Mouse (Mus musculus): Measurements from ENCODE around the gene Sumf1. TPM values are rescaled to one million over a fixed set of nuclear protein-coding genes. Genes with fewer than 3 reads are reported as not detected.

Gene Sumf1
- polyA plus RNA-seq, 1 experiment from 2014 or later: 12.2 TPM

DNA sequence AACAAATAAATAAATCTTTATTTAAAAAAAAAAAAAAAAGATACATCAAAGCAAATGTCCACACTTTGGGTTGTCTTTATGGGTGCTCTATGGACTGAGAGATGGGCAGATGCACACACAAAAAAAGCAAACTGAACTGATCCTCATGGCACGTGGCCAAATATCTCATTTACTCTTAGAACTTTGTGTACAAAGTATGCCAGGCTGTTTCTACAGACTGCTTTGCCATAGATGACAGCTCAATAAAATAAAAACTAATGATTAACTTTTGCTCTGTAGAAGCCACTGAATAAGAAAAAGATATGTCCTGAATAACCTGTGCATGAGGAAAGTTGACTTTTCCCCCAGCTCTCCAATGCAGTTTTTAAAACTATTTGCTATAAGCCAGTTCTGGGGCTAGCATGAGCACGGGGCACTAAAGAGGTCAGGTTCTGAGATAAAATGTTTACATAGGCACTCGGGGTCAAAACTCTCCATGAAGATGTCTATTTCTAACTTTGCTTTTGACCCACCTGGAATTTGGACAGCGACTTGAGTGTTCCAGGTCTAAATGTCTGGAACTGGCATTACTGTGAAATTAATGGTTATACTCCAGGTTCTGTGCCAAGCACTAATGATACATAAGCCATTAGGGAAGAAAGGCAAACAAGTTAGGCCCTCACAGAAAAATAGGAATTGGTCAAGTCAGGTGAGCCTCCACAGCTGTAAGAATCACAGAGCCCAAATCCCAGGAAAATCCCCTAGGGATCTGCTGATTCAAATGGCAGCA, 44.5 kb downstream of the Sumf1 start:
- Histone ChIP-seq H3K27me3 (replicated peaks; ENCODE audit: low read depth, poor library complexity, severe bottlenecking) (no peaks in the 10 kb centered on the region), H3K36me3 (replicated peaks) (peaks cover 13% of the 10 kb centered on the region), H3K4me3 (no peak overlapping the region), H3K9me3 (no peaks in the 10 kb centered on the region), H3K4me1 (no peaks in the 10 kb centered on the region), H3K27ac (replicated peaks) (no peak overlapping the region)
- 91% methylated on average over 4 of the region's 4 CpGs for WGBS
- DNase-seq (ENCODE audit: low spot score): no peak

DNA sequence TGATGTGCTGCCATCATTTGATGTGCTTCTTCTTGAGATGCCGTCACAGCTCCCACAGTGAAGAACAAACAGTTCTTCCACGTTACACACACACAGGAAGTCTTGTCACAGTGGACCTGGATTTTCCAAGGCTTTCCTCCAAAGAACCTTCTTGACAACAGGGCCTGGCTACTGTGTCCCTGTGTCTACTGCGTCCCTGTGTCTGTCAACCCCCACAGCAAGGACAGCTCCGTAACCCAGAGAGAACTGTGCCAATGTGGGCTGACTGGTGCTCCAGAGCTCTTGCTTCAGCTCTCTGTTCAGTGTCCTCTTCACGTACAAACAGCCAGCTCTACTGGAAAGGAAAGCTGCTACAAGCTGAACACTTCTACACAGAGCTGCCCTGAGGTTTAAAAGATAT, 48.4 kb downstream of the Sumf1 start:
- Histone ChIP-seq H3K4me1 (no peaks in the 10 kb centered on the region), H3K27me3 (replicated peaks; ENCODE audit: low read depth, poor library complexity, severe bottlenecking) (no peaks in the 10 kb centered on the region), H3K27ac (replicated peaks) (no peak overlapping the region), H3K36me3 (replicated peaks) (peaks cover 4% of the 10 kb centered on the region; the same call in 1 of the 2 replicates), H3K9me3 (no peaks in the 10 kb centered on the region), H3K4me3 (no peak overlapping the region)
- DNase-seq (ENCODE audit: low spot score): no peak
- WGBS: 92% methylated on average over 5 of the region's 5 CpGs

DNA sequence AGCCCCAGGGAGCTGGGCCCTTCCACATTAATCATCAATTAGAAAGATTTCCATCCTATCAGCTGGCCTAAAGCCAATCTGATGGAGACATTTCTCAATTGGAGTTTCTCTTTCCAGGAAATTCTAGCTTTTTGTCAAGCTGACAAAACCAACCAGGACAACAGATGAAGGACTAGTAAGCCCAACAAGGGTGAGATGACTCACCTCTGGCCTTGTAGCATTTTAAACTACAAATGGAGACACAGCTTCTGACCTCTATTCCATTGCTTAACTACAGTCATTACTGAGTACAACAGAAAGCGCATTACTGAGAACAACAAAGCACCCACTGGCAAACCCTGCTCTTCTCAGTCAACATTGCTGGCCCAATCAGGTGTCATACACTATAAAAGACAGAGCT, 49.1 kb downstream of the Sumf1 start:
- H3K9me3 ChIP-seq: no peaks in the 10 kb centered on the region
- no peak overlapping the region for H3K27ac ChIP-seq (replicated peaks)
- 90% methylated on average over 1 of the region's 1 CpGs for WGBS
- H3K27me3 ChIP-seq (replicated peaks; ENCODE audit: low read depth, poor library complexity, severe bottlenecking): no peaks in the 10 kb centered on the region
- DNase-seq (ENCODE audit: low spot score): no peak
- H3K4me1 ChIP-seq: no peaks in the 10 kb centered on the region
- H3K4me3 ChIP-seq: no peak overlapping the region
- H3K36me3 ChIP-seq (replicated peaks): no peaks in the 10 kb centered on the region; the same call in 1 of the 2 replicates

DNA sequence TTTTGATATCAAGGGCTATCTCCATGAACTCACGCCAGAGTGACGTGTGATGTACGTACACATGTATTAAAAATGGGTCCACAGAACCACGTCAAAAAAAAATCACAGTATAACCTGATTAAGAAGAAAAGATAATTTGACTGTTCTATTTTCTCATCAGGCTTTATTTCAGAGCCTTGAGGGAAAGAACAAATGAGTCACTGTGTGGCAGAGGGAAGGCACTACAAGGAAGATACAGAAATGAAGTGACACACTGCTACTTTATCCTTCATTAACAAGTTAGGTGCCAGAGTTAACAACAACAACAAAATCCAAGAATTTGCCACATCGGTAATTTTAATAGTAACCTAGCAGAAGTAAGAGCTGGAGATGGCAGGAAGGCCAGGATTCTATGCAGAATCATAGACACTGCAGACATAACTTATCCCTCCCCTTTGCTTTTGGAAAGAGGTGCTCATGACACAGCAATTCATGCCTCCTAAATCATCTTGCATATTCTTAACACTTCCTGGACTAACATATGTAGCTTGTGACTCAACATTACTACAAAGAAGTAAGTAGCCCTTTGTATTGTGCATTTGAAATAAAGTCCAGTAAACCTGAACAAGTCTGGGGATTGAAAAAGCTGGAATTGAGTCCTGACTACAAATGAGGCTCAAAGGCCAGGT, 53.0 kb downstream of the Sumf1 start:
- no peak for DNase-seq (ENCODE audit: low spot score)
- no peaks in the 10 kb centered on the region for H3K27me3 ChIP-seq (replicated peaks; ENCODE audit: low read depth, poor library complexity, severe bottlenecking)
- no peak overlapping the region for H3K4me3 ChIP-seq
- H3K27ac ChIP-seq (replicated peaks): no peak overlapping the region
- WGBS: 92% methylated on average over 5 of the region's 5 CpGs
- H3K36me3 ChIP-seq (replicated peaks): no peaks in the 10 kb centered on the region
- no peaks in the 10 kb centered on the region for H3K9me3 ChIP-seq
- no peaks in the 10 kb centered on the region for H3K4me1 ChIP-seq

DNA sequence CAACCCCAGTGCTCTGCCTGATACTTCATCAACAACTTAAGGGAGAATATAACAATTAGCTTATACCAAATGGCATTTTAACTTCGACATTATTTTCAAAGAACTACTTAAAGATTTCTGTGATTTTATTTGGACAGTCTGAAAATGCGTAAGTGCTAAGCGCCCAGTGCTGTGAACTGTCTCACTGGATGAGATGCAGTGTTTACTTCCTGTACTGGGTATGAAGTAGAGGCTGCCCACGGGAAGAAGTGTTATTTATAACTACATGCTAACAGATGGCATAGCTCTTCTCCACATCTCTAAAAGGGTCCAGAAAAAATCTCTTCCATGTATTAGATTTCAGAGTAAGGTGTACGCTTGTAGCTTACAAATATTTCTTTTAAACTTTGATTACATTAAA, 54.7 kb downstream of the Sumf1 start:
- 88% methylated on average over 5 of the region's 5 CpGs for WGBS
- H3K4me1 ChIP-seq: no peaks in the 10 kb centered on the region
- H3K9me3 ChIP-seq: no peaks in the 10 kb centered on the region
- H3K27me3 ChIP-seq (replicated peaks; ENCODE audit: low read depth, poor library complexity, severe bottlenecking): no peaks in the 10 kb centered on the region
- no peak overlapping the region for H3K4me3 ChIP-seq
- no peak for DNase-seq (ENCODE audit: low spot score)
- no peak overlapping the region for H3K27ac ChIP-seq (replicated peaks)
- no peaks in the 10 kb centered on the region for H3K36me3 ChIP-seq (replicated peaks)

DNA sequence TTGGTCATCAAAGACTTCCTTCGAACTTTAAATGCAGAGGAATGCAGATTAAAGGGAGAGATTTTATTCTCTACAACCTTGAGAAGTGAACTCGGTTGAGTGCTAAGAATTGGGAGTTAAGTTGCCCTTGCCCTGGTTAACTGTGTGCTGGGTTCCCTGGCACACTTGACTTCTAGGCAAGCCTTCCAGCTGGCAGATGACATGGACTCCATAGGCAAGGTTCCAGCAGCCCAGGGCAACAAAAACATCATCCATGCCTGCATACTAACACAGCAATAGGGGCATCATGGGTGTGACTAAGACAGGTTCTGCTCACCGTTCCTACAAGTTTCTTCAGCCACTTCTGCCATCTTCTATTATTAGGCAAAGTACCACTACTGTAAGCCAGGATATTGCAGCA, 58.8 kb downstream of the Sumf1 start:
- Histone ChIP-seq H3K27ac (replicated peaks) (no peak overlapping the region), H3K4me1 (no peaks in the 10 kb centered on the region)
- WGBS: 90% methylated on average over 3 of the region's 3 CpGs

DNA sequence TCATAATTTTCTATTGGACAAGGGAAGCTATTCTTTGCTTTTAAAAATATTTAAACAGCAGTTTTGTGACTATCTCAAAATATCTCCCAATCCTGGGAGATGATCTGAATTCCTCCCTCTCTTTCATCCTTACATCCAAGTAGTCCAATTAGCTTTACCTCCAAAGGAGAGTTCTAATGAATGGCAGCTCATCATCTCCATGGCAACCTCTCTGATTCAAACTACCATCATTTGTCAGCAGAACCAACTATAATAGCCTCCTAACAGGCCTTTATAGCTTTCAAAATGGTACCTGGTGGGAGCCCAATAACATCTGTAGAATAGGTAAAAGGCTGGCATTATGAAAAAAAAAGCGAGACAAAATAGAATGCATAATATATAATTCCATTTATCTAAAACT, 59.9 kb downstream of the Sumf1 start:
- H3K4me1 ChIP-seq: no peaks in the 10 kb centered on the region
- 87% methylated on average over 1 of the region's 1 CpGs for WGBS
- no peaks in the 10 kb centered on the region for H3K36me3 ChIP-seq (replicated peaks)
- DNase-seq (ENCODE audit: low spot score): no peak
- H3K27me3 ChIP-seq (replicated peaks; ENCODE audit: low read depth, poor library complexity, severe bottlenecking): no peaks in the 10 kb centered on the region
- H3K4me3 ChIP-seq: no peak overlapping the region
- H3K27ac ChIP-seq (replicated peaks): no peak overlapping the region
- H3K9me3 ChIP-seq: no peaks in the 10 kb centered on the region

More for the DNA sequence above, 58.8 kb downstream of the Sumf1 start:
- no peaks in the 10 kb centered on the region for H3K27me3 ChIP-seq (replicated peaks; ENCODE audit: low read depth, poor library complexity, severe bottlenecking)
- no peaks in the 10 kb centered on the region for H3K36me3 ChIP-seq (replicated peaks)
- H3K4me3 ChIP-seq: no peak overlapping the region
- H3K9me3 ChIP-seq: no peaks in the 10 kb centered on the region
- DNase-seq (ENCODE audit: low spot score): no peak

DNA sequence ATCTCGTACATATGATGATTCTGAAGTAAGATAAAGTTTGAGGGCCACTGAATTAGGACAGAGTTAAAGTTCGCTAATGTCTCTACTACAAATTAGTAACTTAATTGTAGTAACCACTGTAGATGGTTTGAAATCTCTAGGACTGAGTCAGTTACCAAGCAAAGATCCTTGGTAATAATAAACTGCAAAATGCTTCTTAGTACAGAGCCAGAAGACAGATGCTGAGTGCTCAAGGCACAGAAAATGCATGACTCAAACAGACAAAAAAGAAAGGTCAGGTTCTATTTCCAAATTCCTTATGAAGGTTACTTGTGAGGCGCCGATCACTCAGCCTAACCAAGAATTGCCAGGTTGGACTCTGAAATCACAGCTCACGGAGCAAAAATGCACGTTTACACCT, 67.5 kb downstream of the Sumf1 start:
- DNase-seq (ENCODE audit: low spot score): no peak
- WGBS: 93% methylated on average over 6 of the region's 6 CpGs
- Histone ChIP-seq H3K9me3 (no peaks in the 10 kb centered on the region), H3K4me3 (no peak overlapping the region), H3K27ac (replicated peaks) (no peak overlapping the region), H3K27me3 (replicated peaks; ENCODE audit: low read depth, poor library complexity, severe bottlenecking) (no peaks in the 10 kb centered on the region), H3K36me3 (replicated peaks) (0 out of 2 replicates have a peak, but pooled peaks cover 3% of the 10 kb centered on the region), H3K4me1 (no peaks in the 10 kb centered on the region)

DNA sequence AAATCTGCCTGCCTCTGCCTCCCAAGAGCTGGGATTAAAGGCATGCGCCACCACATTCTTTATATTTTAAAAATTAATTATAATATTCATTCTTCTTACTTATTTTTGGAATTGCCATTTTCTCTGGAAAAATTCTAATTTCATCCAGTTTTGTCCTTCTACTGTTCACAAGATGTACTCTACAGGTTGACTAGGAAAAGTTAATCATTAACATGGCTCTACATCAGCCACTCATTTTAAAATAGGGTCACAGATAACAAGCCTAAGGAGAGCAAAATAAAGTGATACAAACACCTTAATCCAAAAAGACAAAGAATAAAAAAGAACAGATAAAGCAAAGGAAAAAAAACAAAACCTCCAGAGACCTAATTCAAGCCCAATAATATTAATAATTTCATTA, 70.4 kb downstream of the Sumf1 start:
- Histone ChIP-seq H3K9me3 (no peaks in the 10 kb centered on the region), H3K4me3 (no peak overlapping the region), H3K27me3 (replicated peaks; ENCODE audit: low read depth, poor library complexity, severe bottlenecking) (no peaks in the 10 kb centered on the region), H3K4me1 (peaks cover 4% of the 10 kb centered on the region), H3K27ac (replicated peaks) (no peak overlapping the region), H3K36me3 (replicated peaks) (0 out of 2 replicates have a peak, but pooled peaks cover 3% of the 10 kb centered on the region)
- no peak for DNase-seq (ENCODE audit: low spot score)
- 93% methylated on average over 1 of the region's 1 CpGs for WGBS

DNA sequence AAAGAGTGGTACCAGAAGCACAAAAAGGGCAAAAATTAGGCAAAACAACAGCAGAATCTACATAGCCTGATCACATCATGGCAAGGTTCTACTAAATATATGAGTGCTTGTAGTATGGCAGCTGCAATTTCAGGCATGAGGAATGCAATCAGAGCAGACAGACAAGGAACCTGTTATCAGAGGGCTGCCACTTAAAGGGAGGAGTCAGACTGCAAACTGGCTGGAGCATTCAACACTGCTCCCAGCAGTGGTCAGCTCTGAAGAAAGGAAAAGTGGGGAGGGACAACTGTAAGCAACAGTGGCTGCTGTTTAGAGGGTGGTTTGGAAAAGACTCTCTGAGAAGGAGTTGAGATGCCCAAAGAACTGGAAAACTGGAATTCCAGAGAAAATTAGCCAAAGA, 73.7 kb downstream of the Sumf1 start:
- Histone ChIP-seq H3K9me3 (no peaks in the 10 kb centered on the region), H3K36me3 (replicated peaks) (peaks cover 6% of the 10 kb centered on the region; the same call in 1 of the 2 replicates), H3K27ac (replicated peaks) (no peak overlapping the region), H3K4me1 (peaks cover 4% of the 10 kb centered on the region), H3K27me3 (replicated peaks; ENCODE audit: low read depth, poor library complexity, severe bottlenecking) (no peaks in the 10 kb centered on the region), H3K4me3 (no peak overlapping the region)
- DNase-seq (ENCODE audit: low spot score): no peak

DNA sequence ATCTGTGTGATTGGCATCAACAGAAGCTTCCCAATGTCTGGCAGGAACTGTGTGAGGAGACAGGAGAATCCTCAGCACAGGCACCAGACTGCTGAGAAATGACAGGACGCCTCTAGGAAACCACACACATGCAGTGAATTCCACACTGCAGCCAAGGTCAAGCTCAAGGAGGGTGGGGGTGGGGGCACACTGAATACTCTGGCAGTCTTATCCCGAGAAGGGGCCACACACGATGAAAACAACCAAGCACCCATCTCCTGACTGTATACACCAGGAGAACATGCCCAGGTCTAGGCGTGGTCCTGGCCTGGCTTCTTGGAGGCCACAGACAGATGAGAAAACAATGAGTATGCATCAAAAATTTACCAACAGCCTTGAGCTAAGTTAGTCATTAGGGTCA, 75.0 kb downstream of the Sumf1 start:
- WGBS: 80% methylated on average over 4 of the region's 4 CpGs
- Histone ChIP-seq H3K4me3 (no peak overlapping the region), H3K36me3 (replicated peaks) (peaks cover 6% of the 10 kb centered on the region; the same call in 1 of the 2 replicates), H3K27me3 (replicated peaks; ENCODE audit: low read depth, poor library complexity, severe bottlenecking) (no peaks in the 10 kb centered on the region), H3K4me1 (peaks cover 4% of the 10 kb centered on the region), H3K27ac (replicated peaks) (no peak overlapping the region), H3K9me3 (no peaks in the 10 kb centered on the region)
- DNase-seq (ENCODE audit: low spot score): no peak

DNA sequence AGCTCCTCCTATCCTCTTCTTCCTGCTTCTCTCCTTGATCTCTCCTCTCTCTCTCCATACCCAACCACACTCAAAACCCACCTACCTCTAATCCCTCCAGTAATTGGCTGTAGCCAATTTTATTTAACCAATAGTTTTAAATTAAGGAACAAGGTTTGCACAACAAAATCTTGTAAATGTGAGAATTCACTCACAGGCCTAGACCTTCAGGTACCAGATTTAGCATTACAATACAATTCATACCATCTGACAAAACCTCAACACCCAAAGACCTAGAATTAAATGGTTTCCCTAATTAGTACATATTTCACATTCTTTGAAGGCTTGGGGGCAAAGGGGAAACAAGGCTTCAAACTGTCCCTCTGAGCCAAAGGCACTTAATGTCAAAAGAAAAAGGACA, 78.0 kb downstream of the Sumf1 start:
- peaks cover 4% of the 10 kb centered on the region for H3K4me1 ChIP-seq
- no peak overlapping the region for H3K27ac ChIP-seq (replicated peaks)
- H3K36me3 ChIP-seq (replicated peaks): peaks cover 6% of the 10 kb centered on the region; the same call in 1 of the 2 replicates

More for the DNA sequence above, 78.0 kb downstream of the Sumf1 start:
- H3K27me3 ChIP-seq (replicated peaks; ENCODE audit: low read depth, poor library complexity, severe bottlenecking): no peaks in the 10 kb centered on the region
- no peak for DNase-seq (ENCODE audit: low spot score)
- no peak overlapping the region for H3K4me3 ChIP-seq
- no peaks in the 10 kb centered on the region for H3K9me3 ChIP-seq

All from embryonic facial prominence, embryonic 10.5 days (tissue).